Mouse (Mus musculus) liver, adult 10 weeks (tissue): ENCODE data around the gene Rpl18a. TPM values are rescaled to one million over a fixed set of nuclear protein-coding genes. Genes with fewer than 3 reads are reported as not detected.

ENCODE experiments used
- polyA plus RNA-seq: library from polyadenylated mRNA; stranded (reverse); fragments of 350-450 nt; fragmentation: Illumina TruSeq; extraction: RNeasy Lipid Tissue Mini Kit (QIAGEN cat#74804); gene quantifications from one replicate; pipeline ENCODE4 v1.2.3, GENCODE M21; 2014; ENCODE audit warnings: low read depth, low replicate concordance

Rpl18a gene
- polyA plus RNA-seq = 58.9 TPM

GRCm38 (mm10) chr8:70897021-70897680 lies at the start of gene Rpl18a:
Rpl18a (minus strand) TSS chr8:70897412.

DNA sequence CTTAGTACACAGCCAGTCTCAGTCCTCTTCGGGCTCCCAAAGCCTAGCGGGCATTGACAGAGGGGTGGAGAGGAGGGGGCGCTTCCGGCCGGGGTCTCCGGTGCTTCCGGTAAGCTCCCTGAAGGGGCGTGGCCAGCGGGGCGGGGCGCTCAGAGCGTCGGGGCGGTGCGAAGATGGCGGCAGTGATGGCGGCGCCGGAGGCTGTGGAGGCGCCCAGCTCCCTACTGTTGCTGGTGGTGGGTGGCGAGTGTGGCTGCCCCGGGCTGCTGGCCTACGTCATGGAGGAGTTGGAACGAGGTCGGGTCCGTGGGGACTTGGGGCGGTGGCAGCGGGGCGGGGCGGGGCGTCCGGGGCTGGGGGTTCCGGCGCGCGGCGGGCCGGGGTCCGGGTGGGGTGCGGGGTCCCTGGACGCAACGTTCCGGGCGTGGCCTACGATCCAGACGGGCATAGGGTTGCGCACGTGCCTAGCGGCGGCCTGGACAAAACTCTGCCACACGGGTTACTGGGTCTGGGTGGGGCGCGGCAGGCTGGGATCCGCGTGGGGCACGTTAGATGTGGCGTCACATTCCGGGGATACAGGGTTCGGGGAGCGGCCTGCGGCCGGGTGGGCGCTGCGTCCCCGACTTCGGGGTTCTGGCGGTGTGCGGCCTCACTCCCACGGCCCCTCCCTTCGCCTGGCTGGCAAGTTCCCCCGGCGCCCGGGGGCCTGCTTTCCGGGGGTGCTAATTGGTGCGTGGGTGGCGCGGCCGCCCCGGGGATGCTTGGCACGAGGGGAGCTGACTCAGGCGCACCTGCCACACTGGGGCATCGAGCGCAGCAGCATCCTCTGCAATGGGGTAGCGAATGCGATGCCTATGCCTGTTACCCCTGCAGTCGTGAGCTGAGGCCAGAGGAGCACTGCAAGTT lies 8.9 kb upstream of the Rpl18a start, which contains the start of gene Map1s:
Gene Map1s, plus strand, starts transcription at position 102 of the 906 bp plus-strand sequence.

GRCm38 (mm10) chr8:70892022-70892895 lies 5.0 kb downstream of the Rpl18a start, which contains the start of gene Slc5a5:
Slc5a5 (minus strand) TSS chr8:70892757.

GRCm38 (mm10) chr8:70873364-70873985 lies 23.7 kb downstream of the Rpl18a start, which contains the start of gene Ccdc124:
Ccdc124 (minus strand) TSS chr8:70873935.

GRCm38 (mm10) chr8:70862824-70863641 lies 34.2 kb downstream of the Rpl18a start, which contains the start of gene Kcnn1:
Kcnn1 (minus strand) TSS chr8:70863258.

Other genes with a start within 250 kb of the Rpl18a start
- 17.3 TPM for gene Pgpep1, start 237.0 kb downstream of the Rpl18a start, polyA plus RNA-seq
- 0.61 TPM for gene Lsm4, start 224.2 kb downstream of the Rpl18a start, polyA plus RNA-seq
- 8.1 TPM for gene Jund, start 198.5 kb downstream of the Rpl18a start, polyA plus RNA-seq
- not detected for gene Iqcn, start 194.0 kb downstream of the Rpl18a start, polyA plus RNA-seq
- not detected for gene Gm3336, start 178.9 kb downstream of the Rpl18a start, polyA plus RNA-seq
- 1.1 TPM for gene Pde4c, start 173.7 kb downstream of the Rpl18a start, polyA plus RNA-seq
- gene Rab3a, start 142.7 kb downstream of the Rpl18a start, polyA plus RNA-seq = 0.56 TPM
- gene Mpv17l2, start 136.5 kb downstream of the Rpl18a start, polyA plus RNA-seq = 0.85 TPM
- 0.93 TPM for gene Pik3r2, start 120.7 kb downstream of the Rpl18a start, polyA plus RNA-seq
- gene Mast3, start 92.4 kb downstream of the Rpl18a start, polyA plus RNA-seq = 2.1 TPM
- gene Il12rb1, start 89.0 kb downstream of the Rpl18a start, polyA plus RNA-seq = not detected
- 2.8 TPM for gene Arrdc2, start 57.7 kb downstream of the Rpl18a start, polyA plus RNA-seq
- 0.66 TPM for gene Kcnn1, start 34.2 kb downstream of the Rpl18a start, polyA plus RNA-seq
- 0.29 TPM for gene Ccdc124, start 23.5 kb downstream of the Rpl18a start, polyA plus RNA-seq
- gene Slc5a5, start 4.7 kb downstream of the Rpl18a start, polyA plus RNA-seq = not detected
- not detected for gene Map1s, start 8.5 kb upstream of the Rpl18a start, polyA plus RNA-seq